Mouse (Mus musculus): ENCODE measurements around the gene Rgl1. TPM values are rescaled to one million over a fixed set of nuclear protein-coding genes. Genes with fewer than 3 reads are reported as not detected.

Rgl1 gene
- polyA plus RNA-seq, 1 experiment from 2014 or later = 36.3 TPM

- H3K4me2 ChIP-seq (replicated peaks) = no peak overlapping the region
- 0 out of 2 replicates have a peak, but pooled peaks cover 4% of the 10 kb centered on the region for H3K4me1 ChIP-seq
- 92% methylated on average over 13 of the region's 13 CpGs for WGBS
- no peaks in the 10 kb centered on the region for H3K9me3 ChIP-seq (replicated peaks)
- no peaks in the 10 kb centered on the region for H3K27me3 ChIP-seq
- H3K27ac ChIP-seq (replicated peaks) = no peak overlapping the region
- peaks cover 49% of the 10 kb centered on the region for H3K36me3 ChIP-seq
- ATAC-seq (ENCODE audit: insufficient number of reproducible peaks, low FRiP score, low TSS enrichment, low read depth) = no peak
- H3K4me3 ChIP-seq (replicated peaks) = no peak overlapping the region
- no peak overlapping the region for H3K9ac ChIP-seq
Measured at GRCm38 (mm10) chr1:152537186-152537585, 229.0 kb downstream of the Rgl1 start.

- peaks cover 7% of the 10 kb centered on the region; the same call in 1 of the 2 replicates for H3K4me1 ChIP-seq
- no peaks in the 10 kb centered on the region for H3K27me3 ChIP-seq
- H3K9ac ChIP-seq = no peak overlapping the region
- H3K9me3 ChIP-seq (replicated peaks) = no peaks in the 10 kb centered on the region
- no peak for ATAC-seq (ENCODE audit: insufficient number of reproducible peaks, low FRiP score, low TSS enrichment, low read depth)
- no peak overlapping the region for H3K27ac ChIP-seq (replicated peaks)
- peaks cover 42% of the 10 kb centered on the region for H3K36me3 ChIP-seq
- WGBS = 65% methylated on average over 16 of the region's 16 CpGs
- no peak overlapping the region for H3K4me2 ChIP-seq (replicated peaks)
- no peak overlapping the region for H3K4me3 ChIP-seq (replicated peaks)
Measured at GRCm38 (mm10) chr1:152536416-152537018, 229.6 kb downstream of the Rgl1 start.

- no peak overlapping the region for H3K9ac ChIP-seq
- H3K4me1 ChIP-seq = peaks cover 8% of the 10 kb centered on the region; the same call in 1 of the 2 replicates
- H3K4me2 ChIP-seq (replicated peaks) = no peak overlapping the region
- peaks cover 47% of the 10 kb centered on the region for H3K36me3 ChIP-seq
- WGBS = 82% methylated on average over 7 of the region's 7 CpGs
- no peaks in the 10 kb centered on the region for H3K9me3 ChIP-seq (replicated peaks)
- ATAC-seq (ENCODE audit: insufficient number of reproducible peaks, low FRiP score, low TSS enrichment, low read depth) = no peak
- H3K27ac ChIP-seq (replicated peaks) = no peak overlapping the region
- H3K4me3 ChIP-seq (replicated peaks) = no peak overlapping the region
- no peaks in the 10 kb centered on the region for H3K27me3 ChIP-seq
Measured at GRCm38 (mm10) chr1:152534531-152534930, 231.6 kb downstream of the Rgl1 start.

GRCm38 (mm10) chr1:152531498-152531897 lies 234.7 kb downstream of the Rgl1 start:
- 0 out of 2 replicates have a peak overlapping the region, but pooled peaks have one; percentile 17 for H3K4me2 ChIP-seq (replicated peaks)
- peaks cover 8% of the 10 kb centered on the region; the same call in 1 of the 2 replicates for H3K4me1 ChIP-seq
- no peaks in the 10 kb centered on the region for H3K27me3 ChIP-seq
- ATAC-seq (ENCODE audit: insufficient number of reproducible peaks, low FRiP score, low TSS enrichment, low read depth) = peak; percentile 80
- no peaks in the 10 kb centered on the region for H3K9me3 ChIP-seq (replicated peaks)
- peaks cover 24% of the 10 kb centered on the region for H3K36me3 ChIP-seq
- no peak overlapping the region for H3K4me3 ChIP-seq (replicated peaks)
- H3K9ac ChIP-seq = no peak overlapping the region
- WGBS = 42% methylated on average over 15 of the region's 15 CpGs
- H3K27ac ChIP-seq (replicated peaks) = 0 out of 2 replicates have a peak overlapping the region, but pooled peaks have one; percentile 4

GRCm38 (mm10) chr1:152528778-152529177 lies 237.4 kb downstream of the Rgl1 start:
- 86% methylated on average over 3 of the region's 3 CpGs for WGBS
- Histone ChIP-seq H3K27ac (replicated peaks) (no peak overlapping the region), H3K27me3 (no peaks in the 10 kb centered on the region), H3K4me2 (replicated peaks) (no peak overlapping the region), H3K9ac (no peak overlapping the region), H3K36me3 (peaks cover 35% of the 10 kb centered on the region), H3K4me3 (replicated peaks) (no peak overlapping the region), H3K9me3 (replicated peaks) (no peaks in the 10 kb centered on the region), H3K4me1 (peaks cover 8% of the 10 kb centered on the region; the same call in 1 of the 2 replicates)
- no peak for ATAC-seq (ENCODE audit: insufficient number of reproducible peaks, low FRiP score, low TSS enrichment, low read depth)

- peaks cover 34% of the 10 kb centered on the region for H3K36me3 ChIP-seq
Measured at GRCm38 (mm10) chr1:152528214-152528613, 237.9 kb downstream of the Rgl1 start.

GRCm38 (mm10) chr1:152526154-152526553 lies 240.0 kb downstream of the Rgl1 start:
- H3K9me3 ChIP-seq (replicated peaks) = no peaks in the 10 kb centered on the region
- H3K9ac ChIP-seq = no peak overlapping the region
- H3K36me3 ChIP-seq = peaks cover 34% of the 10 kb centered on the region
- no peak for ATAC-seq (ENCODE audit: insufficient number of reproducible peaks, low FRiP score, low TSS enrichment, low read depth)
- no peak overlapping the region for H3K4me3 ChIP-seq (replicated peaks)
- H3K4me2 ChIP-seq (replicated peaks) = no peak overlapping the region
- WGBS = 82% methylated on average over 9 of the region's 9 CpGs
- no peak overlapping the region for H3K27ac ChIP-seq (replicated peaks)
- no peaks in the 10 kb centered on the region for H3K27me3 ChIP-seq
- H3K4me1 ChIP-seq = no peaks in the 10 kb centered on the region

More at GRCm38 (mm10) chr1:152528214-152528613, 237.9 kb downstream of the Rgl1 start:
- Histone ChIP-seq H3K9me3 (replicated peaks) (no peaks in the 10 kb centered on the region), H3K4me1 (peaks cover 8% of the 10 kb centered on the region; the same call in 1 of the 2 replicates), H3K27ac (replicated peaks) (no peak overlapping the region), H3K27me3 (no peaks in the 10 kb centered on the region), H3K9ac (no peak overlapping the region), H3K4me2 (replicated peaks) (no peak overlapping the region), H3K4me3 (replicated peaks) (no peak overlapping the region)
- WGBS = 80% methylated on average over 6 of the region's 6 CpGs
- ATAC-seq (ENCODE audit: insufficient number of reproducible peaks, low FRiP score, low TSS enrichment, low read depth) = no peak

GRCm38 (mm10) chr1:152524987-152525648 lies 241.0 kb downstream of the Rgl1 start:
- Histone ChIP-seq H3K9ac (no peak overlapping the region), H3K4me2 (replicated peaks) (no peak overlapping the region), H3K27me3 (no peaks in the 10 kb centered on the region), H3K4me1 (no peaks in the 10 kb centered on the region), H3K36me3 (peaks cover 32% of the 10 kb centered on the region), H3K27ac (replicated peaks) (no peak overlapping the region), H3K9me3 (replicated peaks) (no peaks in the 10 kb centered on the region), H3K4me3 (replicated peaks) (no peak overlapping the region)
- 16% methylated on average over 6 of the region's 6 CpGs for WGBS
- ATAC-seq (ENCODE audit: insufficient number of reproducible peaks, low FRiP score, low TSS enrichment, low read depth) = peak; percentile 60

GRCm38 (mm10) chr1:152524098-152524892 lies 241.9 kb downstream of the Rgl1 start:
- Histone ChIP-seq H3K36me3 (peaks cover 38% of the 10 kb centered on the region), H3K27me3 (no peaks in the 10 kb centered on the region), H3K4me3 (replicated peaks) (no peak overlapping the region), H3K4me2 (replicated peaks) (no peak overlapping the region), H3K4me1 (no peaks in the 10 kb centered on the region), H3K27ac (replicated peaks) (no peak overlapping the region), H3K9ac (no peak overlapping the region), H3K9me3 (replicated peaks) (no peaks in the 10 kb centered on the region)
- WGBS = 84% methylated on average over 22 of the region's 22 CpGs
- no peak for ATAC-seq (ENCODE audit: insufficient number of reproducible peaks, low FRiP score, low TSS enrichment, low read depth)

- WGBS = 88% methylated on average over 11 of the region's 11 CpGs
- no peak overlapping the region for H3K4me2 ChIP-seq (replicated peaks)
- no peaks in the 10 kb centered on the region for H3K9me3 ChIP-seq (replicated peaks)
- H3K4me3 ChIP-seq (replicated peaks) = no peak overlapping the region
- H3K4me1 ChIP-seq = no peaks in the 10 kb centered on the region
- H3K27ac ChIP-seq (replicated peaks) = no peak overlapping the region
- H3K27me3 ChIP-seq = no peaks in the 10 kb centered on the region
- peaks cover 48% of the 10 kb centered on the region for H3K36me3 ChIP-seq
- no peak overlapping the region for H3K9ac ChIP-seq
- ATAC-seq (ENCODE audit: insufficient number of reproducible peaks, low FRiP score, low TSS enrichment, low read depth) = no peak
Measured at GRCm38 (mm10) chr1:152523292-152523691, 242.9 kb downstream of the Rgl1 start.

- Histone ChIP-seq H3K9me3 (replicated peaks) (no peaks in the 10 kb centered on the region), H3K9ac (no peak overlapping the region), H3K4me2 (replicated peaks) (no peak overlapping the region), H3K36me3 (peaks cover 53% of the 10 kb centered on the region), H3K4me3 (replicated peaks) (no peak overlapping the region), H3K27me3 (no peaks in the 10 kb centered on the region), H3K27ac (replicated peaks) (no peak overlapping the region), H3K4me1 (no peaks in the 10 kb centered on the region)
- WGBS = 88% methylated on average over 3 of the region's 3 CpGs
- no peak for ATAC-seq (ENCODE audit: insufficient number of reproducible peaks, low FRiP score, low TSS enrichment, low read depth)
Measured at GRCm38 (mm10) chr1:152522226-152522625, 243.9 kb downstream of the Rgl1 start.

Data from embryonic facial prominence, embryonic 15.5 days (tissue).